9 mouse cellular contexts compared by ENCODE assay signal in the genomic region with DNA sequence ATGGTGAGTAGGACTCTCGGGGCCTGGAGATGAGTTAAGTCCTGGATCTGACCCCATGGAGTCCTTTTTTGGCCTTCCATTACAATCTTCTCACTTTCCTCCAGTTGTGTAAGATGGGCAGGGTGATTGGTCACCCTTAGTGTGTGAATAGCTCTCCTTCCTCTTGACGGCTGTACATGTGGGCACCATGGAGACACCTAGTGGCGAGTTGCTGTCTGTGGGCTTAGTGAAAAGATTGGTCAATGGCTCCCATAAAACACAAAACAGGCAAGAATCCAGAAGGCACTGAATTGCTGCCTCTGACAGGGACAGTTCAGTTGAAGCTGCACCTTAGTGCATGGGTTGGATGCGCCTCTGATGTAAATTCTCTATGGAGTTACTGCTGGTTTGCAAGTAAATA. TPM values are rescaled to one million over a fixed set of nuclear protein-coding genes. Genes with fewer than 3 reads are reported as not detected.
A peak's percentile ranks its signal among the peaks of the same experiment; 100 is the strongest.
DNase-seq lines count a peak whose midpoint lies in the region; ATAC-seq and TF ChIP-seq lines count a peak whose summit lies in the region.
"Had no signal": no experiment of that assay in that cellular context is flagged by ENCODE, and none has a peak within 500 bp of the region (broad histone marks: within the 10 kb centered on the region; RNA-seq: fewer than 3 reads in every experiment).

No protein-coding gene starts in this region.

- peak; percentile 50 for DNase-seq in forebrain, embryonic 10.5 days (ENCODE audit: extremely low spot score, low spot score)
- peak; percentile 92 for DNase-seq in adipocyte (ENCODE audit: low spot score)
- peak; percentile 1 for DNase-seq in gonadal fat pad, adult 2 months (ENCODE audit: low read depth)
- DNase-seq in kidney, postnatal 25 days: peak; percentile 64 to 77
- DNase-seq in right cerebral cortex, adult 18-20 months: peak; percentile 71

- no peak overlapping the region for H3K9ac ChIP-seq in forebrain, embryonic 16.5 days (replicated peaks; ENCODE audit: low read depth, low read length)
- H3K9ac ChIP-seq in lung, embryonic 15.5 days: no peak overlapping the region
- H3K9ac ChIP-seq: limb, embryonic 13.5 days had no signal

- ATAC-seq in forebrain, embryonic 16.5 days: no peak; the same call in 1 of the 2 replicates
- ATAC-seq in lung, embryonic 15.5 days (ENCODE audit: borderline replicate concordance, extremely low read depth, low FRiP score, low TSS enrichment): 0 out of 2 replicates have a peak, but pooled peaks have one; percentile 14

- no peaks in the 10 kb centered on the region for H3K4me1 ChIP-seq in forebrain, embryonic 10.5 days
- no peaks in the 10 kb centered on the region for H3K4me1 ChIP-seq in forebrain, embryonic 16.5 days (replicated peaks; ENCODE audit: control insufficient read depth, insufficient read depth, low read length)
- no peaks in the 10 kb centered on the region; the same call in 1 of the 2 replicates for H3K4me1 ChIP-seq in cortical plate, adult 2 months (ENCODE audit: control insufficient read depth, insufficient read depth, low read length)
- H3K4me1 ChIP-seq in lung, embryonic 15.5 days: no peaks in the 10 kb centered on the region

- 0 out of 2 replicates have a peak, but pooled peaks cover 4% of the 10 kb centered on the region for H3K27me3 ChIP-seq in forebrain, embryonic 10.5 days (ENCODE audit: poor library complexity, severe bottlenecking)
- no peaks in the 10 kb centered on the region; the same call in 1 of the 2 replicates for H3K27me3 ChIP-seq in forebrain, embryonic 16.5 days (replicated peaks; ENCODE audit: control insufficient read depth, insufficient read depth, low read length)
- no peaks in the 10 kb centered on the region for H3K27me3 ChIP-seq in lung, embryonic 15.5 days

- no peak overlapping the region for H3K4me2 ChIP-seq in forebrain, embryonic 16.5 days (ENCODE audit: low read length)
- no peak overlapping the region for H3K4me2 ChIP-seq in lung, embryonic 15.5 days
- H3K4me2 ChIP-seq: limb, embryonic 13.5 days had no signal

- no peak for TF ChIP-seq POLR2A in cortical plate, adult 2 months (IDR thresholded peaks at IDR 0.05; ENCODE audit: extremely low read depth, insufficient read depth, low read length)

- no peak overlapping the region for H3K27ac ChIP-seq in forebrain, embryonic 10.5 days
- H3K27ac ChIP-seq in forebrain, embryonic 16.5 days (ENCODE audit: low read length): no peak overlapping the region
- no peak overlapping the region for H3K27ac ChIP-seq in cortical plate, adult 2 months (ENCODE audit: insufficient read depth, low read length)
- no peak overlapping the region for H3K27ac ChIP-seq in lung, embryonic 15.5 days
- H3K27ac ChIP-seq: limb, embryonic 13.5 days had no signal

- 22% methylated on average over 4 of the region's 4 CpGs for WGBS in forebrain, embryonic 10.5 days
- WGBS in forebrain, embryonic 16.5 days: 26% methylated on average over 4 of the region's 4 CpGs
- 22% methylated on average over 4 of the region's 4 CpGs for WGBS in lung, embryonic 15.5 days

- TF ChIP-seq CTCF in cortical plate, adult 2 months (IDR thresholded peaks at IDR 0.05; ENCODE audit: extremely low read depth, insufficient read depth, low read length): peak; percentile 94

- no peaks in the 10 kb centered on the region for H3K36me3 ChIP-seq in forebrain, embryonic 10.5 days (replicated peaks)
- H3K36me3 ChIP-seq in forebrain, embryonic 16.5 days (ENCODE audit: control insufficient read depth, insufficient read depth): no peaks in the 10 kb centered on the region
- no peaks in the 10 kb centered on the region for H3K36me3 ChIP-seq in lung, embryonic 15.5 days
- H3K36me3 ChIP-seq: limb, embryonic 13.5 days had no signal

- no peak overlapping the region for H3K4me3 ChIP-seq in forebrain, embryonic 10.5 days
- H3K4me3 ChIP-seq in forebrain, embryonic 16.5 days (replicated peaks; ENCODE audit: low read length): no peak overlapping the region
- H3K4me3 ChIP-seq in cortical plate, adult 2 months (ENCODE audit: insufficient read depth, low read length): no peak overlapping the region
- no peak overlapping the region for H3K4me3 ChIP-seq in lung, embryonic 15.5 days
- H3K4me3 ChIP-seq: limb, embryonic 13.5 days had no signal

- no peaks in the 10 kb centered on the region for H3K9me3 ChIP-seq in forebrain, embryonic 10.5 days
- H3K9me3 ChIP-seq in forebrain, embryonic 16.5 days (ENCODE audit: control insufficient read depth, low read length): no peaks in the 10 kb centered on the region
- H3K9me3 ChIP-seq in lung, embryonic 15.5 days: no peaks in the 10 kb centered on the region
- H3K9me3 ChIP-seq: limb, embryonic 13.5 days had no signal

RNA-seq across cellular contexts. Expression of a gene that starts 33.3 kb away (rescaled TPM):
- polyA plus RNA-seq in forebrain, embryonic 10.5 days (2016; fragmentation: Nextera tagmentation; extraction: Ambion mirVana): 1.1 TPM in 2 replicates
- 7.0 and 9.8 TPM in 2 replicates for polyA plus RNA-seq in forebrain, embryonic 16.5 days (2015; fragmentation: Nextera tagmentation; extraction: Ambion mirVana)
- polyA plus RNA-seq in cortical plate, adult 2 months (2012; rRNA removed): 33.2 and 33.4 TPM in 2 replicates
- polyA plus RNA-seq in gonadal fat pad, adult 2 months (2012; rRNA removed): 0.96 and 1.2 TPM in 2 replicates
- polyA plus RNA-seq in lung, embryonic 15.5 days (2015; fragmentation: Nextera tagmentation; extraction: Ambion mirVana): 0.11 and 0.19 TPM in 2 replicates

RNA-seq across cellular contexts. Expression of a gene that starts 43.0 kb away (rescaled TPM):
- polyA plus RNA-seq in forebrain, embryonic 10.5 days (2016; fragmentation: Nextera tagmentation; extraction: Ambion mirVana): 308 and 317 TPM in 2 replicates
- polyA plus RNA-seq in forebrain, embryonic 16.5 days (2015; fragmentation: Nextera tagmentation; extraction: Ambion mirVana): 453 and 463 TPM in 2 replicates
- 307 and 314 TPM in 2 replicates for polyA plus RNA-seq in cortical plate, adult 2 months (2012; rRNA removed)
- polyA plus RNA-seq in gonadal fat pad, adult 2 months (2012; rRNA removed): 95.3 and 100 TPM in 2 replicates
- polyA plus RNA-seq in lung, embryonic 15.5 days (2015; fragmentation: Nextera tagmentation; extraction: Ambion mirVana): 329 and 333 TPM in 2 replicates

Comparison
In these comparisons a context has a peak if more than half of its experiments do, and no peak if none do; other contexts are left out.
1. DNase-seq: peak in every context shown above with its lines; median percentile 92 in adipocyte; 71 in right cerebral cortex, adult 18-20 months; 70 in kidney, postnatal 25 days; 50 in forebrain, embryonic 10.5 days; 1 in gonadal fat pad, adult 2 months.